Mouse (Mus musculus): ENCODE measurements at regions not wholly inside any gene's neighbourhood (a gene's known extent, or its start where the extent isn't known, plus 50 kb on each side); places are given as distances from the start of the nearest gene placed in this dataset.

- DNase-seq: no peak
Measured at GRCm38 (mm10) chr14:81254343-81254838, 1270.5 kb downstream of the Olfm4 start.

GRCm38 (mm10) chr14:81255423-81255822, 1271.5 kb downstream of the Olfm4 start:
- DNase-seq: no peak

DNA sequence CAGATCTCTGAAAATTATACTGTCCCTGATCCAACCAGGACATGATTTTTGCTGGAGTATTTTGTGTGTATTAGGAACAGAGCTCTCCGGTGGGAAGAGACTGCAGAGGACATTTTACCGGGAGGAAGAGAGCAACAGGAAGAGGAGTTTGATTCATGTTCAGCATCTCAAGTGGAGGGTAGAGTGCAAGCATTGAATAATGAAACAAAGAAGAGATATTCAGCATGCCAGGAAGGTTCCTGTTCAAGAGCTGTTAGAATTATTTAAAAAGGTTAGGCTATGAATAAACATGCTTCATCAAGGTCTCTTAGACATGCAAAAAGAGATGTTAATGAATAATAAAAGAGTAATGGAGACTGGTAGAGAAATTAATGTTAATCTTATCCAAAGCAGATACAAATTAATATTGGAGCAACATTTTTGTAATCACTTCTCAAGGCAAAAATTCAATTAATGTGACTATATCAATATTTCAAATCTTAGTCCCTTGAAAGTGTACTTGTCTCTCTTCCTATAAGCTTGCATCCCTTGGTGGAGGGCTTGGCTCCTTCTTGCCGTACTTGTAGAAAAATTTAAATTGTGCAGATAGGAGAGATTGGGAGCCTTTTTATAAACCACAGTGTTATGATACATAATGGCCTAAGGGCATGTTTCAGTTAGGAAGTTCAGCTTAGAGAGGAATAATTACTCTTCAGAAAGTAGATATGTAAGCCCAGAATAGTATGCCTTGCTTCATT, 1283.9 kb downstream of the Olfm4 start:
- no peak for DNase-seq

DNA sequence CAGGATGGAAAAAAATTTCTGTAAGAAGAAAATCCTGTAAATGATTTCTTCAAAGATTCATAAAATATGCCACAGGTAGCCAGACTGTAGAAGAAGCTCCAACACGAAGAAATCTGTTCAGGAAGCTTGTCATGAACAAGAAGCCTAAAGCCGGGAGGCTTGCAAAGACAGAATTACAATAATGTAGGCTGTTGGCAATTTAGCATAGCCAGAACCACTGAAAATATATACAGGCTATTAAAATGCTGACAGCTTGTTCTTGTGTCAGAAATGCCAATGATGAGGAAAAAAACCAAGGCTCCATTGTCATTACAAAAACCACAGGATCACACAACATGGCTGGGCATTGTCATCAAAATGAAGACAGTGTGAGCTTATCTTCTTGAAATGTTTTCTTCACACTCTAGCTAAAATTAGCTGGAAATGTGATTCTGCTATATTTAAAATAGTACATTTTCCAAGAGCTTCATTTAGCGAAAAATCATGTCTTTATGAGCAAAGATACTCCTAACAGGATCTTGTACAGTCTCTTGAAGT, 1303.7 kb downstream of the Olfm4 start:
- DNase-seq: no peak

GRCm38 (mm10) chr14:81307160-81307559, 1323.3 kb downstream of the Olfm4 start:
- peak; percentile 6 for DNase-seq

GRCm38 (mm10) chr14:81341058-81341457, 1357.2 kb downstream of the Olfm4 start:
- no peak for DNase-seq

DNA sequence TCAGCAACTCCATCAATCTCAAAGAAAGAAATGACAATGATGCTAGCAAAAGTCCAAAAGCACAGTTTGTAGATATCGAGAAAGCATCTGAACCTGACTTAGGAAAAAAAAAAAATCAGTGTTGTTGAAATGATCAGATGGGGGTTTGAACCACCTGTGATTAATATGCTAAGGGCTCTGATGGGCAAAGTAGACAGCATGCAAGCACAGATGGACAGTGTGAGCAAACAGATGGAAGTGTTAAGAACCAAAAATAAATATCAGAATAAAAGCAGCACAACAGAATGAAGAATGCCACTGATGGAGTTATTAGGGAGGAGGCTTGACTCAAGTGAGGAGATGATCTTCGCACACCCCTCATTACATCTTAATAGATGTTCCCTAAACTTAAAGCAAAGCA, 1403.7 kb downstream of the Olfm4 start:
- no peak for DNase-seq
